Mouse (Mus musculus) CH12.LX (cell line): ENCODE measurements around the gene Tmem167.

Experiments used
- CHD2 ChIP-seq: IDR thresholded peaks from 2 replicates; pipeline ENCODE4 v1.6.1; 2011; ENCODE audit warnings: low read length, improper control_type of control experiment
- EP300 ChIP-seq: IDR thresholded peaks from 2 replicates; pipeline ENCODE4 v1.6.1; 2011; ENCODE audit warnings: low read length, improper control_type of control experiment
- KAT2A ChIP-seq: IDR thresholded peaks from 2 replicates; pipeline ENCODE4 v1.6.1; 2012; ENCODE audit warnings: low read length, improper control_type of control experiment, inconsistent platforms; ENCODE audit not compliant: insufficient replicate concordance
- POLR2A ChIP-seq: IDR thresholded peaks from 2 replicates; pipeline ENCODE4 v1.6.1; 2011; ENCODE audit warnings: low read depth, mild to moderate bottlenecking, improper control_type of control experiment, low read length

DNA sequence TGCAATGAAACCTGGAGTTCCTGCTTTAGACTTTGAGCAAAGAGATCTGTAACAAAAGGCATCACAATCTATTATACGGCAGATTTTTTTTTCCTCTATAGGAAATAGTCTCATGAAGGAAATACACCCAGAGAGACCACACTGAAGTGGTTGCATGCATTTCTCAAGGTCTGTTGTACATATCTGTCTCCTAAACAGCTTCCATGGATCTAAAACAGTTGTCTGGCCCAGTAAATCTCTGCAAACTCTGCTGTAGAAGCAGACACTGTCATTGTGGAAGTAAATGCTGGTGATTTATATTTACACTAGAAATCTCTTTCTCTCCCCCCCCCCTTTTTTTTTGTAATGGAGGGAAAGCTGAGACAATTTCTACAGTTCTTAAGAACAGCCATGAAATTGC is 99.1 kb downstream of the Tmem167 start:
- no peak for TF ChIP-seq POLR2A
- TF ChIP-seq CHD2: no peak
- TF ChIP-seq KAT2A: no peak
- no peak for TF ChIP-seq EP300
